Mouse (Mus musculus) kidney, postnatal 0 days (tissue): ENCODE results near the gene Hist1h2bf. TPM values are rescaled to one million over a fixed set of nuclear protein-coding genes. Genes with fewer than 3 reads are reported as not detected.

Source experiments
- ATAC-seq: fragments of 200-750 bp; cut with Nextera tagmentation; replicated peaks from 2 replicates; pipeline ENCODE4 v1.8.0; 2017; ENCODE audit warnings: low read depth, moderate number of reproducible peaks, moderate TSS enrichment, moderate library complexity; ENCODE audit not compliant: low FRiP score
- DNase-seq: peaks from one replicate; pipeline ENCODE4 v3.0.0-alpha.2; 2016; ENCODE audit warnings: low spot score
- H3K27ac ChIP-seq: fragments of 300-500 bp; sonication (generic); 2 replicates; pipeline ENCODE4 v1.5.1; 2014; ENCODE audit warnings: mild to moderate bottlenecking
- H3K27me3 ChIP-seq: fragments of 300-500 bp; sonication (generic); 2 replicates; pipeline ENCODE4 v1.6.1; 2014; ENCODE audit warnings: low read length, mixed read lengths; ENCODE audit not compliant: insufficient read depth
- H3K36me3 ChIP-seq: fragments of 300-500 bp; sonication (generic); 2 replicates; pipeline ENCODE4 v1.6.1; 2014; ENCODE audit warnings: low read length, mixed read lengths; ENCODE audit not compliant: insufficient read depth
- H3K4me1 ChIP-seq: fragments of 300-500 bp; sonication (generic); replicated peaks from 2 replicates; pipeline ENCODE4 v1.6.1; 2014; ENCODE audit warnings: antibody characterized with exemption, low read length, mixed read lengths; ENCODE audit not compliant: insufficient read depth
- H3K4me2 ChIP-seq: fragments of 300-500 bp; sonication (generic); 2 replicates; pipeline ENCODE4 v1.6.1; 2014; ENCODE audit warnings: mild to moderate bottlenecking, low read length, moderate library complexity, mixed read lengths
- H3K4me3 ChIP-seq: fragments of 300-500 bp; sonication (generic); replicated peaks from 2 replicates; pipeline ENCODE4 v1.5.1; 2014; ENCODE audit warnings: low read depth, low read length
- H3K9ac ChIP-seq: fragments of 300-500 bp; sonication (generic); 2 replicates; pipeline ENCODE4 v1.6.1; 2014; ENCODE audit warnings: low read depth, low read length
- H3K9me3 ChIP-seq: fragments of 300-500 bp; sonication (generic); replicated peaks from 2 replicates; pipeline ENCODE4 v1.6.1; 2016; ENCODE audit warnings: low read length, inconsistent platforms, mixed read lengths
- CTCF ChIP-seq: IDR thresholded peaks from 2 replicates; pipeline ENCODE4 v1.5.1; 2016; ENCODE audit warnings: antibody characterized with exemption, low read depth, mild to moderate bottlenecking, moderate library complexity
- WGBS: fragments of 180-500 bp; shearing (Covaris S2); extraction: QIAGEN DNeasy Blood & Tissue Kit; methylation state at CpG from one replicate; pipeline ENCODE4 v1.1.7; 2014; 5-methylcytosine and 5-hydroxymethylcytosine counted together
- microRNA-seq: library from miRNA; unstranded; fragments of <30 nt; microRNA quantifications from one replicate; pipeline ENCODE4, GENCODE M21; 2016
- polyA plus RNA-seq: library from polyadenylated mRNA; unstranded; fragments of >200 nt; fragmentation: Nextera tagmentation; extraction: Ambion mirVana; gene quantifications from 2 replicates; pipeline ENCODE4 v1.2.1, GENCODE M21; 2015

Hist1h2bf gene
- polyA plus RNA-seq, 1 experiment from 2014 or later, result 3.4 TPM

DNA sequence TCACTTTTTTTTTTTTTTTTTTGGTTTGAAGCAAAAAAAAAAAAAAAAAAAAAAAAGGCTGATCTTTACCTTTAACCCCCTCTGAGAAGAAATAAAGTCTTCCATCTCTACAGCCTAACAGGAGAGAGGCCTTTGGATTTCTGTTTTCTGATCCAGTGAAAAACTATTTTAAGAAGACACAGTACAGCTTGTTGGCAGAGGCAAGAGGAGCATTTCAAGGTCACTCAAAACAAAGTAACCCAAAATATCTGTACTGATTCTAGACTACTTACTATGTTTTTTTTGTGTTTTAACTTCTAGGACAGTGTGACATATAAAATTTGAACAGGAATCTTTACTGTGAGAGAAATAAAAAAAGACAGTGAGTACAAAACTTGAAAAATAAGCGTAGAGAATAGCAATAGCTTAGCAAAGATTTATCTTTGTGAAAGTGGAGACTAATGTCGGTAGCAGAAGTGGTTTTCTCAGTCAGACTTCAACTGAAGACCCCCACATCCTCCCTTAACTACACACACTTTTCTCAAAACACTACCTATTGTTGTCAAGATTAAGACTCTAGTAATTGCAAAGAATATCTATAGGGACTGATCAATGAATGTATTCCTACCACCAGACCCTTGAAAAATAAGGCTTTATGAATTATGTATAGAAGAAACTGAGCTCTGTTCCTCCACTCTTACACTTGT, 44.4 kb downstream of the Hist1h2bf start:
- H3K9ac ChIP-seq, result no peak overlapping the region
- peak; percentile 37 for DNase-seq
- H3K4me1 ChIP-seq, result peaks cover 9% of the 10 kb centered on the region
- H3K4me3 ChIP-seq, result peak overlapping the region; percentile 49
- H3K4me2 ChIP-seq, result peak overlapping the region; percentile 70
- H3K36me3 ChIP-seq, result no peaks in the 10 kb centered on the region
- peak overlapping the region; percentile 97; the same call in 1 of the 2 replicates for H3K27ac ChIP-seq
- H3K9me3 ChIP-seq, result no peaks in the 10 kb centered on the region
- TF ChIP-seq CTCF, result no peak
- no peak for ATAC-seq
- 12% methylated on average over 2 of the region's 2 CpGs for WGBS
- H3K27me3 ChIP-seq, result no peaks in the 10 kb centered on the region

DNA sequence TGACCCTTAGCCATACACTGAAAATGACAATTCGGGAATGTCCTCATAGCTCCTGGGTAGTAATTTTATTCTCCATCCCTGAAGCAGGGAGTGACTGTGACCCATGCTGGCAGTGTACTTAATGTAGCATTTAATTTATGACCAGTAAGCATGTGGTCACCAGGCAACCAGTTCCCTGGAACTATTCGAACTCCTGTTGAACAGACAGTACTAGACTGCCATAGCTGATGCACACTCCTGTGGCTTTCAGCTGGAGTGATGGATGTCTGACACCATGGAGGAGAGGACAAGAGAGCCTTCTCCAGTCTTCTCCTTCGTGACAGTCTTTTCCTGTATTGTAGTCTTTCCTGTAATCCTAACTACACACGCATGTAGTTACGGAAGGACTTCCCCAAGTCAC, 45.0 kb downstream of the Hist1h2bf start:
- H3K9me3 ChIP-seq, result no peaks in the 10 kb centered on the region
- H3K4me1 ChIP-seq, result peaks cover 9% of the 10 kb centered on the region
- no peaks in the 10 kb centered on the region for H3K27me3 ChIP-seq
- ATAC-seq (no peak; the same call in 1 of the 2 replicates), DNase-seq (peak; percentile 77)
- 44% methylated on average over 5 of the region's 5 CpGs for WGBS
- H3K4me3 ChIP-seq, result no peak overlapping the region
- peak overlapping the region; percentile 6; the same call in 1 of the 2 replicates for H3K27ac ChIP-seq
- H3K36me3 ChIP-seq, result no peaks in the 10 kb centered on the region
- peak overlapping the region; percentile 70; the same call in 1 of the 2 replicates for H3K4me2 ChIP-seq
- H3K9ac ChIP-seq, result no peak overlapping the region
- TF ChIP-seq CTCF, result no peak

DNA sequence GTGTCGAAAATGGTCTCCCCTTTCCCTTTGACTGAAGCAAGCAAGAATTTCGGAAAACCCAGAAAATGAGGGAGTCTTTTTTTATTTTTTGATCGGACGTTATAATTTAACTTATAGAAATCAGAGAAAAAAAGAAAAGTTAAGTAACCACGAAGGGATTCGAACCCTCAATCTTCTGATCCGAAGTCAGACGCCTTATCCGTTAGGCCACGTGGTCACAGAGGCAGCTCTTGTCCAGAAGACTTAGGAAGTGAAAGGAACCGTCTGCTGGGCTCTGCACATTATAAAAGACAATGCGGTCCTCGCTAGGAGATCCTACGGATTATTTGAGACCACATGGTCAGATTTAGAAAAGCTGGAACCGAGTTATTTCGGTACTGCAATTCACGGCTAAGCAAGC, 47.7 kb downstream of the Hist1h2bf start:
- WGBS, result under 1% methylated on average over 17 of the region's 17 CpGs
- H3K36me3 ChIP-seq, result no peaks in the 10 kb centered on the region
- H3K27ac ChIP-seq, result no peak overlapping the region
- peak overlapping the region; percentile 36; the same call in 1 of the 2 replicates for H3K9ac ChIP-seq
- no peak for TF ChIP-seq CTCF
- H3K27me3 ChIP-seq, result no peaks in the 10 kb centered on the region
- peak overlapping the region; percentile 57 for H3K4me2 ChIP-seq
- peak overlapping the region; percentile 37 for H3K4me3 ChIP-seq
- DNase-seq (peak; percentile 93), ATAC-seq (peak; percentile 38; the same call in 1 of the 2 replicates)
- no peaks in the 10 kb centered on the region for H3K9me3 ChIP-seq
- no peaks in the 10 kb centered on the region for H3K4me1 ChIP-seq

DNA sequence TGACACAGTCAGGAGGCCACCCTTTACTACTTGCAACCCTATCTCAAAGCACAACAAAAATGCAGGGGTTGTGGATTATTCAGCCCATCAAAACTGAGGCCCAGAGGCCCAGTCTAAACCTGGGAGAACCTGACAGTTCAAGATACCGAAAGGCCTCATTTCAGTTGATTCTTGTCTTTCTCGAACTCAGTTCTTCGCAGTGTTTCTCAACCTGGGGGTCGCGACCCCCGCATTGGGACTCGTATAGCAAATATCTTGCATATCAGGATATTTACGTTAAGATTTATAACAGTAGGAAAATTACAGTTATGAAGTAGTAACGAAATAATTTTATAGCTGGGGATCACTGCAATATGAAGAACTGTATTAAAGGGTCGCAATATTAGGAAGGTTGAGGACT, 48.1 kb downstream of the Hist1h2bf start:
- no peak for ATAC-seq
- WGBS, result 2% methylated on average over 10 of the region's 10 CpGs
- Histone ChIP-seq H3K9me3 (no peaks in the 10 kb centered on the region), H3K4me3 (peak overlapping the region; percentile 37), H3K27ac (no peak overlapping the region), H3K9ac (no peak overlapping the region), H3K36me3 (no peaks in the 10 kb centered on the region), H3K4me1 (no peaks in the 10 kb centered on the region), H3K27me3 (no peaks in the 10 kb centered on the region), H3K4me2 (peak overlapping the region; percentile 57)
- no peak for TF ChIP-seq CTCF
- no peak for DNase-seq

DNA sequence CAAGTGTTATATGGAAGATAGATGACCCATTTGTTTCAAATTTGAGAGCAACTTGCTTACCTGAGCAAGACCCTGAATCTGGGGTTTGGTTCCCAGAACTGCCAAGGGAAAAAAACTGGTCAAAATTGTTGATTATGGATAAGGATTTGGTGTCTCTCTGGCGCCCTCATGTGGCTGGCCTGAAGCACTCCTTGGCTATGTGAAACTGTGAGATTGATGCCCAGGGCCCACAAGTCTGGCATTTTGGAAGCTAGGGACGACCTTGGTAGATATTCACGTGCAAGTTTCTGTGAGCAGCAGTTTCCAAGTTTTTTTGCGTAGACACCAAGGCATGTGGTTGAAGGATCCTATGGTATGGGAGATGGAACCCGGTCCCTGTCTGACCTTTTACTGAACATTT, 49.3 kb downstream of the Hist1h2bf start:
- no peaks in the 10 kb centered on the region for H3K27me3 ChIP-seq
- DNase-seq (peak; percentile 89), ATAC-seq (no peak)
- no peaks in the 10 kb centered on the region for H3K4me1 ChIP-seq
- H3K27ac ChIP-seq, result no peak overlapping the region
- no peak overlapping the region for H3K4me3 ChIP-seq
- WGBS, result 11% methylated on average over 5 of the region's 5 CpGs
- no peaks in the 10 kb centered on the region for H3K36me3 ChIP-seq
- H3K9ac ChIP-seq, result no peak overlapping the region
- TF ChIP-seq CTCF, result peak; percentile 91
- H3K4me2 ChIP-seq, result no peak overlapping the region
- no peaks in the 10 kb centered on the region for H3K9me3 ChIP-seq

DNA sequence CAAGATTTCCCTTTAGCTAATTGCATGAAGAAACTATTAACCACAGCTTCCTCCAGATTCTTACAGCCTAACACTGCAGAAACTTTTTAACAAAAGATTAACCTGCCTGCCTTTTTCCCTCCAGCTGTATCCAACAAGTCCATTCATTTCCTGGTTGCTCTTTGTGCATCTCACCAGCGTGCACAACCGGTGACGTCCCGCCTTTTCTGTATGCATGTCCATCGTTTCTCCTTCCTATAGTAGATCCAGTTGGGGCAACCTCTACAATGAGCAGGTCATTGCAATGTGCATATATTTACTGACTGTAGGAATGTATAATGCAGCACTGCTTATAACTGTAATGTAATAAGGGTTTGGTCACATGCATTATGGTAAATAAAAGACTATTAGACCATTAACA, 50.0 kb downstream of the Hist1h2bf start:
- no peak overlapping the region for H3K4me3 ChIP-seq
- no peaks in the 10 kb centered on the region for H3K9me3 ChIP-seq
- DNase-seq, result no peak
- H3K9ac ChIP-seq, result no peak overlapping the region
- no peaks in the 10 kb centered on the region for H3K4me1 ChIP-seq
- 47% methylated on average over 5 of the region's 5 CpGs for WGBS
- TF ChIP-seq CTCF, result no peak
- H3K27ac ChIP-seq, result no peak overlapping the region
- H3K36me3 ChIP-seq, result no peaks in the 10 kb centered on the region
- no peaks in the 10 kb centered on the region for H3K27me3 ChIP-seq
- ATAC-seq, result no peak
- no peak overlapping the region for H3K4me2 ChIP-seq

Small RNA genes lying within 50 kb of the gene (microRNA-seq; reads per million reads assigned to microRNA genes)
- not detected for gene Gm44297
- gene Gm44359, result not detected
- not detected for gene Gm44394

Other genes starting within 250 kb of the Hist1h2bf start
- gene Zfp322a, start 205.0 kb downstream of the Hist1h2bf start, polyA plus RNA-seq, result 34.0 and 37.8 TPM in 2 replicates
- 10.0 and 10.4 TPM in 2 replicates for gene Abt1, start 150.3 kb downstream of the Hist1h2bf start, polyA plus RNA-seq
- 0.06 TPM in 1 of 2 replicates, not detected in the other for gene Btn1a1, start 108.3 kb downstream of the Hist1h2bf start, polyA plus RNA-seq
- gene Btn2a2, start 85.3 kb downstream of the Hist1h2bf start, polyA plus RNA-seq, result 0.13 and 0.28 TPM in 2 replicates
- gene Hist1h4h, start 43.1 kb downstream of the Hist1h2bf start, polyA plus RNA-seq, result 7.6 and 8.3 TPM in 2 replicates
- 3.3 and 4.9 TPM in 2 replicates for gene Hist1h2af, start 40.3 kb downstream of the Hist1h2bf start, polyA plus RNA-seq
- gene Hist1h3g, start 38.8 kb downstream of the Hist1h2bf start, polyA plus RNA-seq, result 3.9 and 4.0 TPM in 2 replicates
- 0.37 and 0.43 TPM in 2 replicates for gene Hist1h2bh, start 30.8 kb downstream of the Hist1h2bf start, polyA plus RNA-seq
- 0.71 and 0.83 TPM in 2 replicates for gene Hist1h3f, start 30.1 kb downstream of the Hist1h2bf start, polyA plus RNA-seq
- gene Hist1h4f, start 22.5 kb downstream of the Hist1h2bf start, polyA plus RNA-seq, result 0.58 TPM in 1 of 2 replicates, not detected in the other
- 0.22 and 0.23 TPM in 2 replicates for gene Hist1h1d, start 20.9 kb downstream of the Hist1h2bf start, polyA plus RNA-seq
- 3.9 and 5.0 TPM in 2 replicates for gene Hist1h3e, start 11.8 kb downstream of the Hist1h2bf start, polyA plus RNA-seq
- 42.2 and 50.2 TPM in 2 replicates for gene Hist1h2ae, start 3.0 kb downstream of the Hist1h2bf start, polyA plus RNA-seq
- gene Hist1h2bg, start 2.8 kb downstream of the Hist1h2bf start, polyA plus RNA-seq, result 3.4 and 4.1 TPM in 2 replicates
- gene Hist1h2ad, start 185 bp upstream of the Hist1h2bf start, polyA plus RNA-seq, result 0.27 and 0.76 TPM in 2 replicates
- 2.6 and 4.2 TPM in 2 replicates for gene Hist1h3d, start 1.6 kb upstream of the Hist1h2bf start, polyA plus RNA-seq
- 68.3 and 77.0 TPM in 2 replicates for gene Hist1h4d, start 7.4 kb upstream of the Hist1h2bf start, polyA plus RNA-seq
- 0.83 and 0.84 TPM in 2 replicates for gene Hist1h2be, start 46.9 kb upstream of the Hist1h2bf start, polyA plus RNA-seq
- gene Hist1h1e, start 48.4 kb upstream of the Hist1h2bf start, polyA plus RNA-seq, result 13.0 and 14.3 TPM in 2 replicates
- gene Hist1h2ac, start 109.8 kb upstream of the Hist1h2bf start, polyA plus RNA-seq, result 0.75 and 1.1 TPM in 2 replicates
- 132 and 139 TPM in 2 replicates for gene Hist1h2bc, start 110.0 kb upstream of the Hist1h2bf start, polyA plus RNA-seq
- gene Hist1h1t, start 121.6 kb upstream of the Hist1h2bf start, polyA plus RNA-seq, result not detected in 2 replicates
- 5.2 and 7.4 TPM in 2 replicates for gene Hist1h4c, start 124.3 kb upstream of the Hist1h2bf start, polyA plus RNA-seq
- 16.8 and 18.0 TPM in 2 replicates for gene Hfe, start 136.7 kb upstream of the Hist1h2bf start, polyA plus RNA-seq
- 33.9 and 41.0 TPM in 2 replicates for gene Hist1h1c, start 164.6 kb upstream of the Hist1h2bf start, polyA plus RNA-seq
- gene Hist1h3c, start 171.4 kb upstream of the Hist1h2bf start, polyA plus RNA-seq, result 6.0 and 7.0 TPM in 2 replicates
- gene Hist1h2bb, start 172.5 kb upstream of the Hist1h2bf start, polyA plus RNA-seq, result 2.1 and 2.2 TPM in 2 replicates
- gene Hist1h2ab, start 176.9 kb upstream of the Hist1h2bf start, polyA plus RNA-seq, result 21.7 and 26.6 TPM in 2 replicates
- gene Hist1h3b, start 178.1 kb upstream of the Hist1h2bf start, polyA plus RNA-seq, result 5.9 and 8.7 TPM in 2 replicates
- 4.4 and 5.6 TPM in 2 replicates for gene Hist1h4b, start 182.8 kb upstream of the Hist1h2bf start, polyA plus RNA-seq
- gene Hist1h4a, start 187.0 kb upstream of the Hist1h2bf start, polyA plus RNA-seq, result not detected in 2 replicates
- 5.2 and 6.7 TPM in 2 replicates for gene Hist1h3a, start 188.2 kb upstream of the Hist1h2bf start, polyA plus RNA-seq
- 1.3 and 1.8 TPM in 2 replicates for gene Hist1h1a, start 189.5 kb upstream of the Hist1h2bf start, polyA plus RNA-seq
- 0.06 TPM in 1 of 2 replicates, not detected in the other for gene Trim38, start 195.7 kb upstream of the Hist1h2bf start, polyA plus RNA-seq
- gene Slc17a2, start 232.8 kb upstream of the Hist1h2bf start, polyA plus RNA-seq, result 0.96 TPM in 2 replicates